Mouse (Mus musculus) limb, embryonic 13.5 days (tissue): Measurements from ENCODE around the gene Zfhx3. TPM values are rescaled to one million over a fixed set of nuclear protein-coding genes. Genes with fewer than 3 reads are reported as not detected.
A peak's percentile ranks its signal among the peaks of the same experiment; 100 is the strongest.

Experiments
- ATAC-seq: fragments of 200-750 bp; cut with Nextera tagmentation; 2 replicates; pipeline ENCODE4 v1.8.0; 2017; ENCODE audit warnings: low read depth, moderate number of reproducible peaks, moderate TSS enrichment; ENCODE audit not compliant: low FRiP score
- H3K27ac ChIP-seq: fragments of 300-500 bp; sonication (generic); 2 replicates; pipeline ENCODE4 v1.5.1; 2015; ENCODE audit warnings: inconsistent platforms, mild to moderate bottlenecking, moderate library complexity
- H3K27me3 ChIP-seq: fragments of 300-500 bp; sonication (generic); 2 replicates; pipeline ENCODE4 v1.6.1; 2015; ENCODE audit warnings: mild to moderate bottlenecking, inconsistent platforms
- H3K36me3 ChIP-seq: fragments of 300-500 bp; sonication (generic); 2 replicates; pipeline ENCODE4 v1.6.1; 2015; ENCODE audit warnings: inconsistent platforms, mild to moderate bottlenecking, moderate library complexity
- H3K4me1 ChIP-seq: fragments of 300-500 bp; sonication (generic); 2 replicates; pipeline ENCODE4 v1.6.1; 2015; ENCODE audit warnings: inconsistent platforms
- H3K4me2 ChIP-seq: fragments of 300-500 bp; sonication (generic); replicated peaks from 2 replicates; pipeline ENCODE4 v1.6.1; 2015; ENCODE audit warnings: inconsistent platforms, mild to moderate bottlenecking, moderate library complexity
- H3K4me3 ChIP-seq: fragments of 300-500 bp; sonication (generic); 2 replicates; pipeline ENCODE4 v1.5.1; 2015; ENCODE audit warnings: moderate library complexity, mild to moderate bottlenecking, inconsistent platforms
- H3K9ac ChIP-seq: fragments of 300-500 bp; sonication (generic); 2 replicates; pipeline ENCODE4 v1.6.1; 2015; ENCODE audit warnings: mild to moderate bottlenecking, inconsistent platforms
- H3K9me3 ChIP-seq: fragments of 300-500 bp; sonication (generic); 2 replicates; pipeline ENCODE4 v1.6.1; 2016; ENCODE audit warnings: inconsistent platforms
- WGBS: fragments of 180-500 bp; shearing (Covaris S2); methylation state at CpG from one replicate; pipeline ENCODE4 v1.1.7; 2015; 5-methylcytosine and 5-hydroxymethylcytosine counted together
- polyA plus RNA-seq: library from polyadenylated mRNA; unstranded; fragments of >200 nt; fragmentation: Nextera tagmentation; extraction: Ambion mirVana; gene quantifications from 2 replicates; pipeline ENCODE4 v1.2.1, GENCODE M21; 2015

Zfhx3 gene
- polyA plus RNA-seq, 1 experiment from 2014 or later, result 44.1 TPM

- 80% methylated on average over 4 of the region's 4 CpGs for WGBS
- no peak for ATAC-seq
- no peak overlapping the region for H3K4me3 ChIP-seq
These were observed 375.2 kb downstream of the Zfhx3 start for GRCm38 (mm10) chr8:108317532-108318093.

GRCm38 (mm10) chr8:108327711-108328110, 385.3 kb downstream of the Zfhx3 start:
- Histone ChIP-seq H3K4me3 (no peak overlapping the region), H3K27ac (no peak overlapping the region), H3K9ac (no peak overlapping the region), H3K4me2 (no peak overlapping the region), H3K9me3 (no peaks in the 10 kb centered on the region), H3K27me3 (no peaks in the 10 kb centered on the region), H3K36me3 (no peaks in the 10 kb centered on the region), H3K4me1 (no peaks in the 10 kb centered on the region)
- no peak for ATAC-seq
- WGBS, result 93% methylated on average over 2 of the region's 2 CpGs

More at GRCm38 (mm10) chr8:108317532-108318093, 375.2 kb downstream of the Zfhx3 start:
- peaks cover 9% of the 10 kb centered on the region for H3K4me1 ChIP-seq
- no peaks in the 10 kb centered on the region for H3K9me3 ChIP-seq
- H3K27ac ChIP-seq, result no peak overlapping the region
- H3K9ac ChIP-seq, result no peak overlapping the region
- H3K36me3 ChIP-seq, result no peaks in the 10 kb centered on the region
- H3K4me2 ChIP-seq, result no peak overlapping the region
- no peaks in the 10 kb centered on the region for H3K27me3 ChIP-seq

GRCm38 (mm10) chr8:108348352-108348751, 405.9 kb downstream of the Zfhx3 start:
- no peak overlapping the region for H3K4me2 ChIP-seq
- no peak for ATAC-seq
- 83% methylated on average over 14 of the region's 14 CpGs for WGBS

GRCm38 (mm10) chr8:108348776-108349175, 406.3 kb downstream of the Zfhx3 start:
- no peak overlapping the region for H3K4me2 ChIP-seq
- H3K4me3 ChIP-seq, result no peak overlapping the region
- no peaks in the 10 kb centered on the region for H3K9me3 ChIP-seq
- no peak for ATAC-seq
- H3K27me3 ChIP-seq, result no peaks in the 10 kb centered on the region
- H3K36me3 ChIP-seq, result no peaks in the 10 kb centered on the region
- H3K4me1 ChIP-seq, result no peaks in the 10 kb centered on the region
- 64% methylated on average over 4 of the region's 4 CpGs for WGBS
- no peak overlapping the region for H3K9ac ChIP-seq
- no peak overlapping the region for H3K27ac ChIP-seq

More at GRCm38 (mm10) chr8:108348352-108348751, 405.9 kb downstream of the Zfhx3 start:
- Histone ChIP-seq H3K9ac (no peak overlapping the region), H3K27me3 (no peaks in the 10 kb centered on the region), H3K9me3 (no peaks in the 10 kb centered on the region), H3K27ac (no peak overlapping the region), H3K4me3 (no peak overlapping the region), H3K36me3 (no peaks in the 10 kb centered on the region), H3K4me1 (no peaks in the 10 kb centered on the region)

GRCm38 (mm10) chr8:108355119-108355777, 412.8 kb downstream of the Zfhx3 start:
- Histone ChIP-seq H3K27me3 (no peaks in the 10 kb centered on the region), H3K36me3 (no peaks in the 10 kb centered on the region), H3K4me1 (peaks cover 11% of the 10 kb centered on the region), H3K4me3 (no peak overlapping the region), H3K4me2 (no peak overlapping the region), H3K27ac (no peak overlapping the region), H3K9me3 (no peaks in the 10 kb centered on the region), H3K9ac (no peak overlapping the region)
- WGBS, result 19% methylated on average over 10 of the region's 10 CpGs
- peak; percentile 57 for ATAC-seq

- no peaks in the 10 kb centered on the region for H3K27me3 ChIP-seq
- ATAC-seq, result no peak
- no peak overlapping the region for H3K9ac ChIP-seq
- no peak overlapping the region for H3K4me3 ChIP-seq
- no peak overlapping the region for H3K4me2 ChIP-seq
- H3K27ac ChIP-seq, result no peak overlapping the region
- WGBS, result 48% methylated on average over 4 of the region's 4 CpGs
- H3K4me1 ChIP-seq, result peaks cover 7% of the 10 kb centered on the region
- no peaks in the 10 kb centered on the region for H3K36me3 ChIP-seq
- H3K9me3 ChIP-seq, result no peaks in the 10 kb centered on the region
These were observed 419.0 kb downstream of the Zfhx3 start for GRCm38 (mm10) chr8:108361402-108361801.

- no peak for ATAC-seq
These were observed 420.0 kb downstream of the Zfhx3 start for GRCm38 (mm10) chr8:108362421-108362820.

GRCm38 (mm10) chr8:108363435-108363834, 421.0 kb downstream of the Zfhx3 start:
- no peaks in the 10 kb centered on the region for H3K9me3 ChIP-seq
- WGBS, result 15% methylated on average over 5 of the region's 5 CpGs

More at GRCm38 (mm10) chr8:108362421-108362820, 420.0 kb downstream of the Zfhx3 start:
- no peaks in the 10 kb centered on the region for H3K36me3 ChIP-seq
- H3K4me3 ChIP-seq, result no peak overlapping the region
- H3K4me2 ChIP-seq, result no peak overlapping the region
- no peak overlapping the region for H3K27ac ChIP-seq
- no peaks in the 10 kb centered on the region for H3K27me3 ChIP-seq
- H3K4me1 ChIP-seq, result peaks cover 7% of the 10 kb centered on the region
- H3K9ac ChIP-seq, result no peak overlapping the region
- WGBS, result 42% methylated on average over 9 of the region's 9 CpGs
- H3K9me3 ChIP-seq, result no peaks in the 10 kb centered on the region

GRCm38 (mm10) chr8:108363856-108364255, 421.4 kb downstream of the Zfhx3 start:
- Histone ChIP-seq H3K9me3 (no peaks in the 10 kb centered on the region), H3K4me1 (peaks cover 7% of the 10 kb centered on the region), H3K9ac (no peak overlapping the region), H3K27me3 (no peaks in the 10 kb centered on the region), H3K4me2 (no peak overlapping the region), H3K36me3 (no peaks in the 10 kb centered on the region), H3K4me3 (no peak overlapping the region), H3K27ac (no peak overlapping the region)
- ATAC-seq, result no peak
- WGBS, result 62% methylated on average over 8 of the region's 8 CpGs

More at GRCm38 (mm10) chr8:108363435-108363834, 421.0 kb downstream of the Zfhx3 start:
- H3K27ac ChIP-seq, result no peak overlapping the region
- H3K27me3 ChIP-seq, result no peaks in the 10 kb centered on the region
- no peak overlapping the region for H3K9ac ChIP-seq
- H3K4me2 ChIP-seq, result no peak overlapping the region
- no peak for ATAC-seq
- peaks cover 7% of the 10 kb centered on the region for H3K4me1 ChIP-seq
- no peaks in the 10 kb centered on the region for H3K36me3 ChIP-seq
- H3K4me3 ChIP-seq, result no peak overlapping the region

- H3K27me3 ChIP-seq, result no peaks in the 10 kb centered on the region
- H3K4me1 ChIP-seq, result peaks cover 17% of the 10 kb centered on the region
- no peak overlapping the region for H3K9ac ChIP-seq
- H3K4me2 ChIP-seq, result no peak overlapping the region
- 34% methylated on average over 6 of the region's 6 CpGs for WGBS
- no peak for ATAC-seq
- H3K27ac ChIP-seq, result 0 out of 2 replicates have a peak overlapping the region, but pooled peaks have one; percentile 8
- no peaks in the 10 kb centered on the region for H3K36me3 ChIP-seq
- no peak overlapping the region for H3K4me3 ChIP-seq
- no peaks in the 10 kb centered on the region for H3K9me3 ChIP-seq
These were observed 426.6 kb downstream of the Zfhx3 start for GRCm38 (mm10) chr8:108369081-108369480.

GRCm38 (mm10) chr8:108370731-108371130, 428.3 kb downstream of the Zfhx3 start:
- no peaks in the 10 kb centered on the region for H3K36me3 ChIP-seq
- ATAC-seq, result no peak
- no peaks in the 10 kb centered on the region for H3K27me3 ChIP-seq
- no peak overlapping the region for H3K9ac ChIP-seq
- no peaks in the 10 kb centered on the region for H3K9me3 ChIP-seq
- no peak overlapping the region for H3K4me2 ChIP-seq
- WGBS, result 35% methylated on average over 6 of the region's 6 CpGs
- no peak overlapping the region for H3K4me3 ChIP-seq
- H3K4me1 ChIP-seq, result peaks cover 17% of the 10 kb centered on the region
- no peak overlapping the region for H3K27ac ChIP-seq

- 8% methylated on average over 7 of the region's 7 CpGs for WGBS
- no peak overlapping the region for H3K9ac ChIP-seq
These were observed 430.6 kb downstream of the Zfhx3 start for GRCm38 (mm10) chr8:108373046-108373445.

More at GRCm38 (mm10) chr8:108373046-108373445, 430.6 kb downstream of the Zfhx3 start:
- ATAC-seq, result no peak
- Histone ChIP-seq H3K36me3 (no peaks in the 10 kb centered on the region), H3K4me3 (no peak overlapping the region), H3K27ac (no peak overlapping the region), H3K9me3 (no peaks in the 10 kb centered on the region), H3K4me1 (peaks cover 17% of the 10 kb centered on the region), H3K27me3 (no peaks in the 10 kb centered on the region), H3K4me2 (peak overlapping the region; percentile 45)
